Mouse (Mus musculus) midbrain, embryonic 11.5 days (tissue): Measurements from ENCODE around the gene Il20rb. TPM values are rescaled to one million over a fixed set of nuclear protein-coding genes. Genes with fewer than 3 reads are reported as not detected.

Source experiments
- ATAC-seq: fragments of 200-750 bp; cut with Nextera tagmentation; 2 replicates; pipeline ENCODE4 v1.8.0; 2017; ENCODE audit warnings: moderate TSS enrichment, moderate library complexity; ENCODE audit not compliant: low FRiP score
- DNase-seq: peaks from one replicate; pipeline ENCODE4 v3.0.0; 2015; ENCODE audit warnings: low spot score; ENCODE audit errors: missing footprints
- H3K27ac ChIP-seq: fragments of 300-500 bp; sonication (generic); 2 replicates; pipeline ENCODE4 v1.5.1; 2014; ENCODE audit warnings: low read depth, low read length
- H3K27me3 ChIP-seq: fragments of 300-500 bp; sonication (generic); 2 replicates; pipeline ENCODE4 v1.6.1; 2014; ENCODE audit warnings: mild to moderate bottlenecking, low read length, moderate library complexity, mixed read lengths; ENCODE audit not compliant: control insufficient read depth, insufficient read depth
- H3K36me3 ChIP-seq: fragments of 300-500 bp; sonication (generic); 2 replicates; pipeline ENCODE4 v1.6.1; 2014; ENCODE audit warnings: mild to moderate bottlenecking, low read length, moderate library complexity, mixed read lengths; ENCODE audit not compliant: control insufficient read depth, insufficient read depth
- H3K4me1 ChIP-seq: fragments of 300-500 bp; sonication (generic); 2 replicates; pipeline ENCODE4 v1.6.1; 2014; ENCODE audit warnings: low read length; ENCODE audit not compliant: control insufficient read depth, insufficient read depth
- H3K4me2 ChIP-seq: fragments of 300-500 bp; sonication (generic); 2 replicates; pipeline ENCODE4 v1.6.1; 2014; ENCODE audit warnings: mild to moderate bottlenecking, moderate library complexity
- H3K4me3 ChIP-seq: fragments of 300-500 bp; sonication (generic); 2 replicates; pipeline ENCODE4 v1.5.1; 2014; ENCODE audit warnings: low read depth, low read length
- H3K9ac ChIP-seq: fragments of 300-500 bp; sonication (generic); 2 replicates; pipeline ENCODE4 v1.6.1; 2014; ENCODE audit warnings: low read length
- H3K9me3 ChIP-seq: fragments of 300-500 bp; sonication (generic); 2 replicates; pipeline ENCODE4 v1.6.1; 2016; ENCODE audit warnings: low read length; ENCODE audit not compliant: control insufficient read depth
- WGBS: fragments of 180-500 bp; shearing (Covaris S2); extraction: QIAGEN DNeasy Blood & Tissue Kit; methylation state at CpG from one replicate; pipeline ENCODE4 v1.1.7; 2014; 5-methylcytosine and 5-hydroxymethylcytosine counted together
- polyA plus RNA-seq: library from polyadenylated mRNA; unstranded; fragments of >200 nt; fragmentation: Nextera tagmentation; extraction: Ambion mirVana; gene quantifications from 2 replicates; pipeline ENCODE4 v1.2.1, GENCODE M21; 2014

Il20rb gene
- polyA plus RNA-seq, 1 experiment from 2014 or later = 1.2 TPM

DNA sequence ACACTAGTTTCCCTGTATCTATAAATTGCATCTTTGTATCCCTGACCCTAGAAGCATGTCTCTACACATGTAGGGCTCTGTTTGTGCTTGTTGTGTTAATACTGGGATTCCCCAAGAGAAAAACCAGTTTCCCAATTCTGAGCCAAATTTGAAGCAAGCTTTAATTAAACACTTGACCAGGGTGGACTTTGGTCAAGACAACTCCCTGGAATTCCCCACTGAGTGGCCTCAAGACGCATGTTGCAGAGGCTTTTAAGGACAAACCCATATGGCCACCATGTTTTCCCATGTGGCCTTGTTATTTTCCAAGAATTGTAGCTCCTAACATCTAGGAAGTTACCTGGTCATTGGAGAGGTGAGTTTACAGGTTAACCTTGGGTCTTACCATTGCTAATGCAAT, 12.5 kb downstream of the Il20rb start:
- ATAC-seq (no peak), DNase-seq (no peak)
- Histone ChIP-seq H3K36me3 (no peaks in the 10 kb centered on the region), H3K4me3 (no peak overlapping the region), H3K27me3 (no peaks in the 10 kb centered on the region), H3K4me2 (no peak overlapping the region), H3K4me1 (no peaks in the 10 kb centered on the region), H3K9me3 (no peaks in the 10 kb centered on the region), H3K27ac (no peak overlapping the region), H3K9ac (no peak overlapping the region)
- 85% methylated on average over 1 of the region's 1 CpGs for WGBS

- Histone ChIP-seq H3K27ac (no peak overlapping the region), H3K36me3 (no peaks in the 10 kb centered on the region), H3K27me3 (no peaks in the 10 kb centered on the region), H3K4me3 (no peak overlapping the region), H3K9me3 (no peaks in the 10 kb centered on the region), H3K9ac (no peak overlapping the region), H3K4me1 (no peaks in the 10 kb centered on the region), H3K4me2 (no peak overlapping the region)
- 90% methylated on average over 6 of the region's 6 CpGs for WGBS
- ATAC-seq = no peak
- no peak for DNase-seq
Observed at GRCm38 (mm10) chr9:100473361-100473760, 13.2 kb downstream of the Il20rb start.

DNA sequence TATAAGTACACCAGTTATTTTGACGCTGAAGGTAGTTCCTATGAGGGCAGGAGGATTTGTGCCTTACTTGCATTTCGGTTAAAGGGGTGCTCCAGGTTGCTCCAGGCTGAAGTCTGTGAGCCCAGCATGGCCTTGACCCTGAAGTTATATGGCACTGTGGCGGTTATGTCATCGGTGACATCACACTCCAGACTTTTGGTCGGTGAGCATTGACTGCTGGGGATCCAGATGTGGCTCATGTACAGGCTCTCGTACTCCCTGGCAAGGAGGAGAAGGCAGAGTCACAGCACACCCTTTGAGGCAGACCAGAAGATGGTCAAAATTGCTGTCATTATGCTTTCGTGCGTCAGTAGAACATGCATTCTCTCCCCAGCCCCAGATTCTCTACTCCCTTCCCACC, 13.7 kb downstream of the Il20rb start:
- Histone ChIP-seq H3K9me3 (no peaks in the 10 kb centered on the region), H3K4me3 (no peak overlapping the region), H3K36me3 (no peaks in the 10 kb centered on the region), H3K4me2 (no peak overlapping the region), H3K27me3 (no peaks in the 10 kb centered on the region), H3K27ac (no peak overlapping the region), H3K4me1 (no peaks in the 10 kb centered on the region), H3K9ac (no peak overlapping the region)
- DNase-seq = no peak
- ATAC-seq = no peak
- WGBS = 93% methylated on average over 8 of the region's 8 CpGs

DNA sequence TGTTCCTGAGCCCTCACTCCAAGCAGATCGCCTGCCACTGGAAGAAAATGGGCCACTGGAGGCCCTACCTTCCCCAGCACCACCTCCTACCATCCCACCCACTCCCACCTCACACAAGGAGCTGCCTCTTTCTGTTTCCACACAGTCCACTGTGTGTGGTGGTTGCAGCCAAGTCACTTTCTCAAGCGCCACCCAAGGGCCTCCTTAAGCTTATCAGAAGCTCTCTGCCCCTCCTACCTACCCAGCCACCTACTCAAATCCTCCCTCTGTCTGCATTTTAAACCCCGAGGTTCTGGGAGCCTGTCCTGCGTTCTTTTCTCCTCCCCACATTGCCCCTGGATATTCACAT, 15.0 kb downstream of the Il20rb start:
- H3K27me3 ChIP-seq = no peaks in the 10 kb centered on the region
- 81% methylated on average over 4 of the region's 4 CpGs for WGBS
- H3K27ac ChIP-seq = no peak overlapping the region
- ATAC-seq (no peak), DNase-seq (no peak)
- no peaks in the 10 kb centered on the region for H3K36me3 ChIP-seq
- no peak overlapping the region for H3K4me3 ChIP-seq
- H3K9me3 ChIP-seq = no peaks in the 10 kb centered on the region
- H3K9ac ChIP-seq = no peak overlapping the region
- no peaks in the 10 kb centered on the region for H3K4me1 ChIP-seq
- no peak overlapping the region for H3K4me2 ChIP-seq

DNA sequence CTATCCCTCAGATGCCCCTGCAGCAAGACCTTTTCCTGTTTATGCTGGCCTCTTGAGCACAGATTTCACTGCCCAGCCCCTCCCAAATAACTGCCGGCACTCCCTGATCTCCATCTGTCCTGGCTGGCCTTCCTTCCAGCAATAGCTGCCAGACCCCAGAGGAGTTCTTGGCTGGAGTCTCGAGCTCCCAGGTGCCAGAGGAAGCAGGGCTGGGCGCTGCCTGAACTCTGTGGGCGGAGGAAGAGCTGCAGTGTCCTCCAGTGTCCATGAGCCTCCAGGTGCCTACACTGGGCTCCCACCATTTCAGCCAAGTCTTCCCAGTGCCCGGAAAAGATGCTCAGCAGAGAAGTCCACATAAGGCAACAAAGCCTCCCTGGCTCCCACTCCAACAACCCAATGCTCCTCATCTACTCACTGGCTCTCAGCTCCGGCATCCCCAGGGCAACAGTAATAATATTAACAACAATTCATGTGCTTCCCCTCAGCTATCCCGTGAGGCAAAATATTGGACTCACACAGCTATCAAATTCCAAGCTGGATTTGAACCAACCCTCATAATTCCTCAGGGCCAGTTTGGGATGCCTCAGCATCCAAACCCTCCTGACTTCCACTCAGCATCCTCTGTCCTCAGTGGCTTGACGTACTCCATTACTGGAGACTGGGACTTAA, 15.5 kb downstream of the Il20rb start:
- H3K4me3 ChIP-seq = no peak overlapping the region
- no peaks in the 10 kb centered on the region for H3K4me1 ChIP-seq
- no peak overlapping the region for H3K9ac ChIP-seq
- no peaks in the 10 kb centered on the region for H3K9me3 ChIP-seq
- H3K36me3 ChIP-seq = no peaks in the 10 kb centered on the region
- no peak overlapping the region for H3K27ac ChIP-seq
- H3K27me3 ChIP-seq = no peaks in the 10 kb centered on the region
- no peak for DNase-seq
- H3K4me2 ChIP-seq = no peak overlapping the region
- WGBS = 72% methylated on average over 8 of the region's 8 CpGs
- ATAC-seq = no peak

DNA sequence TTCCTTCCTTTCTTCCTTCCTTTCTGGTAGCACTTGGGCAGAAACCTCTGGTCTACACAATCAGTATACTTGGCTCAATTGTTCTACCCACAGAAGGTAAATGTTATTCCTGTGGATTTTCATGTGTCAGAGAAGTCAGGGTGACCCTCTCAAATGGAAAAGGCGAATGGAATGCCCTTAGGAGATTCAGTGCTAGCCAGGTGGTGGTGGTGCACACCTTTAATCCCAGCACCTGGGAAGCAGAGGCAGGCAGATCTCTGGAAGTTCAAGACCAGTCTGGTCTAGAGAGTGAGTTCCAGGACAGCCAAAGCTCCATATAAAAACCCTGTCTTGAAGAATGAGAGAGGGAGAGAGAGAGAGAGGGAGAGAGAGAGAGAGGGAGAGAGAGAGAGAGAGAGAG, 16.4 kb downstream of the Il20rb start:
- H3K4me2 ChIP-seq = no peak overlapping the region
- 67% methylated on average over 1 of the region's 1 CpGs for WGBS
- H3K36me3 ChIP-seq = no peaks in the 10 kb centered on the region
- H3K27ac ChIP-seq = no peak overlapping the region
- H3K27me3 ChIP-seq = no peaks in the 10 kb centered on the region
- no peaks in the 10 kb centered on the region for H3K4me1 ChIP-seq
- ATAC-seq (no peak), DNase-seq (no peak)
- H3K9ac ChIP-seq = no peak overlapping the region
- H3K4me3 ChIP-seq = no peak overlapping the region
- H3K9me3 ChIP-seq = no peaks in the 10 kb centered on the region

GRCm38 (mm10) chr9:100469681-100470080, 16.9 kb downstream of the Il20rb start:
- H3K4me3 ChIP-seq = no peak overlapping the region
- no peak for ATAC-seq
- no peaks in the 10 kb centered on the region for H3K4me1 ChIP-seq

DNA sequence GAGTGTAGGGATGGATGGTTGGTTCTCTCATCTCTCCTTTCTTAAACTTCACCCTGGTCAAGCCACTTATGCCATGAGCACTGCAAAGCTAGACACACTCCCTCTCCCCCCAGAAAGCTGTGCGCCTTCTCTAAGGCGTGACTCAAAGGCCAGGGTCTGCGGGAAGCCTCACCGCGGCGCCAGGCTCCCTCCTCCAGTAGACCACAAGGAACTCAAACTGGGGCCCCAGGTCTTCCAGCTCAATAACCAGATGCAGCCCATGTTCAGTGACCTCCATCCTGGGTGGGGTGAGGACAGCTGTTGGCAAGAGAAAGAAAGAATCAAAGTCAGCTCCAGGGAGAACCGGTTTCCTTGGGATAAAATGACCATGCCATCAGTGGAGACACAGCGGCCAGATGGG, 18.4 kb downstream of the Il20rb start:
- Histone ChIP-seq H3K4me1 (no peaks in the 10 kb centered on the region), H3K9me3 (no peaks in the 10 kb centered on the region), H3K9ac (no peak overlapping the region), H3K36me3 (no peaks in the 10 kb centered on the region), H3K4me3 (no peak overlapping the region), H3K4me2 (no peak overlapping the region), H3K27ac (no peak overlapping the region), H3K27me3 (no peaks in the 10 kb centered on the region)
- no peak for DNase-seq
- WGBS = 95% methylated on average over 8 of the region's 8 CpGs
- ATAC-seq = no peak

More at GRCm38 (mm10) chr9:100469681-100470080, 16.9 kb downstream of the Il20rb start:
- Histone ChIP-seq H3K27ac (no peak overlapping the region), H3K36me3 (no peaks in the 10 kb centered on the region), H3K9me3 (no peaks in the 10 kb centered on the region), H3K9ac (no peak overlapping the region), H3K27me3 (no peaks in the 10 kb centered on the region), H3K4me2 (no peak overlapping the region)
- WGBS = 91% methylated on average over 3 of the region's 3 CpGs
- no peak for DNase-seq

DNA sequence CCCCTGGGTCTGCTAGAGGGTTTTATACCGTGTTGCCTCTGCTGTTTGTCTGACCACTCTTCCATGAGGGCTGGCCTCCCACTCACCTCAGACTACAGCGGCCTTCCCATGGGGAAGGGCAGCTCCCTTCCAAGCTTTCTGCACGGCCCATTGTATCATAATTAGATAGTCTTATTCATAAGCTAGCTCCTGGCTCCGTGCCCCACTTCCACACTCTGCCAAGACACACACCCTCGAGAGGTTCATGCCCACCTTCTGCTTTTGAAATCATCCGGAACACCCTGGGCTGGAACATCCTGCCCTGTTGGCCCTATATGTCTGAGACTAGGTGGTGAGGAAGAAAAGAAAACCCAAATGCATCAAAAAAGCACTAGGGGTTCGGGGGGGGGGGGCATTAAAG, 18.9 kb downstream of the Il20rb start:
- H3K27me3 ChIP-seq = no peaks in the 10 kb centered on the region
- no peak overlapping the region for H3K4me2 ChIP-seq
- ATAC-seq (no peak), DNase-seq (no peak)
- H3K27ac ChIP-seq = no peak overlapping the region
- whole genome bisulfite sequencing = 80% methylated on average over 7 of the region's 7 CpGs
- H3K4me1 ChIP-seq = no peaks in the 10 kb centered on the region
- H3K9me3 ChIP-seq = no peaks in the 10 kb centered on the region
- no peaks in the 10 kb centered on the region for H3K36me3 ChIP-seq
- no peak overlapping the region for H3K4me3 ChIP-seq
- no peak overlapping the region for H3K9ac ChIP-seq
